Mouse (Mus musculus) left cerebral cortex, postnatal 10 days (tissue): ENCODE data around the gene Gramd1b. TPM values are rescaled to one million over a fixed set of nuclear protein-coding genes. Genes with fewer than 3 reads are reported as not detected.

ENCODE experiments used
- DNase-seq, 2 experiments: peaks; one replicate each; pipeline ENCODE4 v3.0.0; 2021 to 2022; ENCODE audit warnings: low spot score in 2 of 2, mixed read lengths in 1 of 2; ENCODE audit errors: extremely low spot score in 1 of 2
- intact Hi-C: fragments of 180-260 bp; cut with DNase I; formaldehyde crosslinking; loops from one replicate; pipeline ENCODE4 v1.15.1; 2025
- total RNA-seq, 2 experiments: library from RNA; stranded (reverse); gene quantifications; 2 replicates each; pipeline ENCODE4 v1.2.3; 2021

The Gramd1b gene
- total RNA-seq, 2 experiments from 2014 or later = 128 to 136 TPM

- intact Hi-C loops = loop anchor here (5.0 kb wide), 1 partner anchor 106 kb away; no protein-coding TSS in a partner anchor
These were observed 198.2 kb downstream of the Gramd1b start for GRCm38 (mm10) chr9:40332731-40333648.

GRCm38 (mm10) chr9:40332326-40332725 is 198.9 kb downstream of the Gramd1b start:
- peak in 1 of 2 experiments; percentile 61 for DNase-seq
- intact Hi-C loops = loop anchor here (5.0 kb wide), 1 partner anchor 105 kb away; no protein-coding TSS in a partner anchor

More at GRCm38 (mm10) chr9:40332731-40333648, 198.2 kb downstream of the Gramd1b start:
- no peak for DNase-seq

GRCm38 (mm10) chr9:40331411-40332286 is 199.5 kb downstream of the Gramd1b start:
- DNase-seq = no peak
- intact Hi-C loops = loop anchor here (5.0 kb wide), 1 partner anchor 104 kb away; no protein-coding TSS in a partner anchor

GRCm38 (mm10) chr9:40330609-40331382 is 200.4 kb downstream of the Gramd1b start:
- peak; percentile 84 to 91 for DNase-seq
- intact Hi-C loops = loop anchor here (5.0 kb wide), 1 partner anchor 103 kb away; no protein-coding TSS in a partner anchor

- intact Hi-C loops = no loop called here
These were observed 204.8 kb downstream of the Gramd1b start for GRCm38 (mm10) chr9:40326260-40326915.

GRCm38 (mm10) chr9:40324826-40325225 is 206.4 kb downstream of the Gramd1b start:
- intact Hi-C loops = no loop called here
- DNase-seq = no peak

More at GRCm38 (mm10) chr9:40326260-40326915, 204.8 kb downstream of the Gramd1b start:
- no peak for DNase-seq

GRCm38 (mm10) chr9:40324232-40324792 is 206.9 kb downstream of the Gramd1b start:
- intact Hi-C loops = no loop called here

GRCm38 (mm10) chr9:40323773-40324172 is 207.4 kb downstream of the Gramd1b start:
- intact Hi-C loops = no loop called here
- DNase-seq = no peak

More at GRCm38 (mm10) chr9:40324232-40324792, 206.9 kb downstream of the Gramd1b start:
- no peak for DNase-seq

- DNase-seq = no peak
- intact Hi-C loops = no loop called here
These were observed 208.0 kb downstream of the Gramd1b start for GRCm38 (mm10) chr9:40323171-40323570.

GRCm38 (mm10) chr9:40322372-40322771 is 208.8 kb downstream of the Gramd1b start:
- intact Hi-C loops = no loop called here
- DNase-seq = no peak

- intact Hi-C loops = no loop called here
- no peak for DNase-seq
These were observed 209.5 kb downstream of the Gramd1b start for GRCm38 (mm10) chr9:40321668-40322003.

- intact Hi-C loops = no loop called here
- peak in 1 of 2 experiments; percentile 84 for DNase-seq
These were observed 210.1 kb downstream of the Gramd1b start for GRCm38 (mm10) chr9:40320879-40321667.

GRCm38 (mm10) chr9:40320405-40320804 is 210.8 kb downstream of the Gramd1b start:
- DNase-seq = no peak

GRCm38 (mm10) chr9:40318771-40319170 is 212.4 kb downstream of the Gramd1b start:
- DNase-seq = no peak
- intact Hi-C loops = no loop called here

More at GRCm38 (mm10) chr9:40320405-40320804, 210.8 kb downstream of the Gramd1b start:
- intact Hi-C loops = no loop called here

GRCm38 (mm10) chr9:40317735-40318134 is 213.4 kb downstream of the Gramd1b start:
- intact Hi-C loops = no loop called here
- no peak for DNase-seq

- intact Hi-C loops = no loop called here
- DNase-seq = peak in 1 of 2 experiments; percentile 58
These were observed 214.1 kb downstream of the Gramd1b start for GRCm38 (mm10) chr9:40316865-40317660.
